Mouse (Mus musculus): ENCODE results near the gene Kcna3.

The Kcna3 gene

GRCm38 (mm10) chr3:107035521-107036457, at the start of gene Kcna3:
Gene Kcna3 (plus strand): TSS chr3:107036169.
- DNase-seq (ENCODE audit: low spot score) = peak; percentile 66

- DNase-seq (ENCODE audit: low spot score) = no peak
These were observed 44.6 kb upstream of the Kcna3 start for GRCm38 (mm10) chr3:106991334-106991733.

GRCm38 (mm10) chr3:106995347-106995746, 40.6 kb upstream of the Kcna3 start:
- no peak for DNase-seq (ENCODE audit: low spot score)

GRCm38 (mm10) chr3:106996186-106996585, 39.8 kb upstream of the Kcna3 start:
- no peak for DNase-seq (ENCODE audit: low spot score)

GRCm38 (mm10) chr3:106998370-106998769, 37.6 kb upstream of the Kcna3 start:
- DNase-seq (ENCODE audit: low spot score) = no peak

- no peak for DNase-seq (ENCODE audit: low spot score)
These were observed 35.8 kb upstream of the Kcna3 start for GRCm38 (mm10) chr3:107000165-107000564.

GRCm38 (mm10) chr3:107002249-107003123, 33.5 kb upstream of the Kcna3 start:
- DNase-seq (ENCODE audit: low spot score) = no peak

- DNase-seq (ENCODE audit: low spot score) = no peak
These were observed 26.5 kb upstream of the Kcna3 start for GRCm38 (mm10) chr3:107009329-107010076.

- no peak for DNase-seq (ENCODE audit: low spot score)
These were observed 17.7 kb upstream of the Kcna3 start for GRCm38 (mm10) chr3:107018286-107018685.

- DNase-seq (ENCODE audit: low spot score) = no peak
These were observed 4.4 kb upstream of the Kcna3 start for GRCm38 (mm10) chr3:107031547-107031946.

GRCm38 (mm10) chr3:107034776-107035175, 1.2 kb upstream of the Kcna3 start:
- DNase-seq (ENCODE audit: low spot score) = no peak

GRCm38 (mm10) chr3:107036458-107037039, 580 bp downstream of the Kcna3 start:
- DNase-seq (ENCODE audit: low spot score) = peak; percentile 14

- no peak for DNase-seq (ENCODE audit: low spot score)
These were observed 1.1 kb downstream of the Kcna3 start for GRCm38 (mm10) chr3:107037105-107037504.

GRCm38 (mm10) chr3:107037536-107038155, 1.7 kb downstream of the Kcna3 start:
- no peak for DNase-seq (ENCODE audit: low spot score)

- DNase-seq (ENCODE audit: low spot score) = no peak
These were observed 2.2 kb downstream of the Kcna3 start for GRCm38 (mm10) chr3:107038156-107038536.

GRCm38 (mm10) chr3:107038661-107039223, 2.8 kb downstream of the Kcna3 start:
- no peak for DNase-seq (ENCODE audit: low spot score)

GRCm38 (mm10) chr3:107039306-107039705, 3.3 kb downstream of the Kcna3 start:
- DNase-seq (ENCODE audit: low spot score) = no peak

GRCm38 (mm10) chr3:107040408-107040807, 4.4 kb downstream of the Kcna3 start:
- no peak for DNase-seq (ENCODE audit: low spot score)

GRCm38 (mm10) chr3:107041718-107042117, 5.7 kb downstream of the Kcna3 start:
- no peak for DNase-seq (ENCODE audit: low spot score)

- no peak for DNase-seq (ENCODE audit: low spot score)
These were observed 25.5 kb downstream of the Kcna3 start for GRCm38 (mm10) chr3:107061468-107061867.

- no peak for DNase-seq (ENCODE audit: low spot score)
These were observed 26.8 kb downstream of the Kcna3 start for GRCm38 (mm10) chr3:107062771-107063170.

Data from yolk sac, embryonic 10.5 days (tissue).